Mouse (Mus musculus) brain, embryonic 14.5 days (tissue): ENCODE measurements around the gene Tnfrsf26. TPM values are rescaled to one million over a fixed set of nuclear protein-coding genes. Genes with fewer than 3 reads are reported as not detected.

Source experiments
- DNase-seq: peaks from one replicate; pipeline ENCODE4 v3.0.0-alpha.2; 2011; ENCODE audit warnings: low read depth
- CTCF ChIP-seq: fragments of 200-500 bp; IDR thresholded peaks from 2 replicates; pipeline ENCODE4 v1.5.1; 2012; ENCODE audit warnings: inconsistent platforms, mild to moderate bottlenecking, moderate library complexity, borderline replicate concordance; ENCODE audit not compliant: insufficient read depth, insufficient read length; ENCODE audit errors: extremely low read depth
- POLR2A ChIP-seq: fragments of 200-500 bp; IDR thresholded peaks from 2 replicates; pipeline ENCODE4 v1.6.1; 2012; ENCODE audit warnings: mild to moderate bottlenecking, inconsistent platforms, borderline replicate concordance; ENCODE audit not compliant: poor library complexity, insufficient read depth, insufficient read length, severe bottlenecking; ENCODE audit errors: extremely low read depth
- polyA plus RNA-seq: library from polyadenylated mRNA; depleted of rRNA; stranded (reverse); fragments of >200 nt; gene quantifications from 2 replicates; pipeline ENCODE4 v1.2.3, GENCODE M21; 2012

Tnfrsf26 gene
- polyA plus RNA-seq, 1 experiment: 0.31 TPM

DNA sequence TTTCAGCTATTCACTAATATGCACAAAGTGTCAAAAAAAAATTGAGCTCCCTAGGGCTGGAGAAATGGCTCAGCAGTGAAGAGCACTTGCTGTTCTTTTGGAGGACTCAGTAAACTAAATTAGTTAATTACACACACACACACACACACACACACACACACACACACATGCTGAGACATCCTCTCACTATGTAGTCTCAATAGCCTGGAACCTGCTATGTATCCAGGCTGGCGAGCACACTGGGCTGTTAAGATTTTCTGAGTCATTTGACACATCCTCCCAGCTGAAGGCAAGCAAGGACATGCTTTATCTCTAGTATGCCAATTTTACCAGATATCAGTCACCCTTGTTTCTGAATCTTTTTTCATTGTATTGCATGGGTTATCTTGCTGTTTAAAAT, 7.6 kb downstream of the Tnfrsf26 start:
- no peak for TF ChIP-seq CTCF
- TF ChIP-seq POLR2A: no peak
- DNase-seq: peak; percentile 34

DNA sequence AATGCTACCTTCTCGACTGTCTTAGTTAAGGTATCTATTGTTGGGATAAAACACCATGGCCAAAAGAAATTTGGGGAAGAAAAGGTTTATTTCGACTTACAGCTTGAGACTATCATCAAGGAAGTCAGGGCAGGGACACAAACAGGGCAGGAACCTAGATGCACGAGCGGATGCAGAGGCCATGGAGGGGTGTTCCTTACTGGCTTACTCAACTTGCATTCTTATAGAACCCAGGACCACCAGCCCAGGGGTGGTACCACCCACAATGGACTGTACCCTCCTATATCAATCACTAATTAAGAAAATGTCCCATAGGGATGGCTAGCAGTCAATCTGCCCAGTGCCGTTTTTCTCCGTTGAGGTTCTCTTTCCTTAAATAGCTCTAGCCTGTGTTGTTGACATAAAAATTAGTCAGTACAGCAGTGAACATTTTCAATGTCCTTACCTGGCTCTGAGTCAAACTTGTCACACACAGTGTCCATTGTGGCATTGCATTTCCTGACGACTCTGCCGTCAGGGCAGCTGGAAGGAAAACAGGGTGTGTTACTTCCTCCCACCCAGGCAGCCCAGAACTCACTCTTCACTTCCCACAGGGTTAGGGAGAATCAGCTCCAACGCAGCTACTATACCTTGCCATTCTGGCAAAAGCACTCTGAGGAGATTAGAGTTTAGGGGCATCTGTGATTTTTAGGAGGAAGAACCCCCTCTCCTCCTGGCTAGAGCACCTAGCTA, 14.0 kb downstream of the Tnfrsf26 start:
- DNase-seq: no peak
- TF ChIP-seq CTCF (no peak), POLR2A (no peak)

DNA sequence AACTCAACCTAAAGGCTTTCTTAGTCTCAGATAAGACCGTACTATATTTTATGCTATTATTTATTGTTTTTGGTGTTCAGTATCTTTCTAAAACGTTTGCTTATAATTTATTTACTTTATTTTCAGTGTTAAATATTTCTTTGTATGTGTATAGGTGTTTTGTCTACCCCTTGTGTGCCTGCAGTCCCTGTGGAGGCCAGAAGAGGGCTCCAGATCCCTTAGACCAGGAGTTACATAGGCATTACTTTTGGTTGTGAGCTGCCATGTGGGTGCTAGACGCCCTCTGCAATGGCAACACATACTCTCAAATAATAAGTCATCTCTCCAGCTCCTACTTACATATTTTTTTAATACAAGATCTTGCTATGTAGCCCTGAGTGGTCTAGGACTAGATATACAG, 16.3 kb downstream of the Tnfrsf26 start:
- TF ChIP-seq POLR2A (no peak), CTCF (peak; percentile 19; the same call in 1 of the 2 replicates)
- DNase-seq: no peak

DNA sequence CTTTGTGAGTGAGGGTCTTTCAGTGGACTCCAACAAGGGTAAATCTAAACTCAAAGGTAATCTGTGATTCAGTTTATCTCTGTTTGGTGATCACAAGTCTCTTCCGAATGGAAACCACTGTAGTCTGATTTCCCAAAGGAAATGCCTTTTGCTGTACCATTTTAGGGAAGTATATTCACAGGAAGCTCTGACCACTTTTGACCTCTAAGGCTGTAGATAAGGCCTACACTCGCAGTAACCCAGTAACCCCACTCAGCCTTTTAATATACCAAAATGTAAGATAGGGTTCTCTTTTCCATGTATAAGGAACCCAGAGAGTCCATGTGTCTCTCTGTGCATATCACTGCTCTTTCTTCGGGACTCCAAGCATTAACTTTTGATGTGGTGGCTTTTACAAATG, 23.2 kb downstream of the Tnfrsf26 start:
- DNase-seq: no peak
- TF ChIP-seq POLR2A (no peak), CTCF (no peak)

DNA sequence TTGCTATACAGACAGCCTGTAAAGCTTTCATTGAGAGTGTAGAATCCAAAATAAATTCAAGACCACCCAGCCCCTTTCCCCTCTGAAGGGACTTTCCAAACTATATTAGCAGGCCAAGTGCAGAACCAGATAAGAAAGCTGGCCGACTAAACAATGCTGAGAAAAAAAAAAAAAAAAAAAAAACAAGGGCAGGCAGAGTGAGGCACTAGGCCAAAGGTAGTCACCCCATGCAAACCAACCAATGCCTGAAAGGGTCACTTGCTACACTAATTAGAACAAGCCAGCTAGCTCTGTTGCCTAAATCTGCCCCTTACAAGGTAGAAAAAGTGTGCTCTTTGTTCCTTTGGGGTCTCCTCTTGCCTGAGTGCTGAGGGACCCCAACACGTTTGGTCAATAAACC, 23.6 kb downstream of the Tnfrsf26 start:
- TF ChIP-seq POLR2A (no peak), CTCF (no peak)
- no peak for DNase-seq

DNA sequence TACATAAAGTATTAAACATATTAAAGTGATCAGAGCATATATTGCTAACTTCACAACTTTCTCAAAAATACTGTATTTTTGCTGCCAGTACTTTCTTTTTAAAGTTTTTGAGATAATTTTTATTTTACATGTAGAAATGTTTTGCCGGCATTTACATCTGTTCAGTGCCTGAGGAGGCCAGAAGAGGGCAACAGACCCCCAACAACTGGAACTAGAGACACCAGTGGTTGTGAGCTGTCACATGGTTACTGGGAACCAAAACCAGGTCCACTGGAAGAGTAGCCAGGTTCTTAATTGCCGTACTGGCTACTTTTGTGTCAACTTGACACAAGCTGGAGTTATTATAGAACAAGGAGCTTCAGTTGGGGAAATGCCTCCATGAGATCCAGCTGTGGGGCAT, 26.8 kb downstream of the Tnfrsf26 start:
- TF ChIP-seq POLR2A (no peak), CTCF (no peak)
- no peak for DNase-seq

DNA sequence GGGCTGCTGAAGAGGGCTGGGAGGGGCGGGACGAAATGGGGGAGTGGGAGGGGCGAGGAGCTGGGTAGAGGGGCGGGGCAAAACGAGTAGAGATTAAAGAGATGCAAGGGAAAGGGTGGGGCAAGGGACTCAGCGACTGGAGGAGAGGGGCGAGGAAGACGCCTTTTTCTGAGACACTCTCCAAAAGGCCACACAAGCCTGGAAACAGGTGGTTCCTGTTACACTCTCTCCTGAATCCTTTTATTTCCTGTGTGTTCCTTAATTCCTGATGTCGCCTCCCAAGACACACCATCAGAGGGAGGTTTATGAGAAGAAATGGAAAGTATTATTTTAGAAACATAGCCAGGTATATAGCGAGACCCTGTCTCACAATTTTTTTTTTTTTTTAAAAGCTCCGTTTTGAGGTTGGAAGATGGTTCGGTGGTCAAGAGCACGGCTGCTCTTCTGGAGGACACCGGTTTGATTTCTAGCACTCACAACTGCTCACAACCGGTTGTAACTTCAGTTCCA, 28.2 kb downstream of the Tnfrsf26 start:
- TF ChIP-seq CTCF (no peak), POLR2A (no peak)
- no peak for DNase-seq

DNA sequence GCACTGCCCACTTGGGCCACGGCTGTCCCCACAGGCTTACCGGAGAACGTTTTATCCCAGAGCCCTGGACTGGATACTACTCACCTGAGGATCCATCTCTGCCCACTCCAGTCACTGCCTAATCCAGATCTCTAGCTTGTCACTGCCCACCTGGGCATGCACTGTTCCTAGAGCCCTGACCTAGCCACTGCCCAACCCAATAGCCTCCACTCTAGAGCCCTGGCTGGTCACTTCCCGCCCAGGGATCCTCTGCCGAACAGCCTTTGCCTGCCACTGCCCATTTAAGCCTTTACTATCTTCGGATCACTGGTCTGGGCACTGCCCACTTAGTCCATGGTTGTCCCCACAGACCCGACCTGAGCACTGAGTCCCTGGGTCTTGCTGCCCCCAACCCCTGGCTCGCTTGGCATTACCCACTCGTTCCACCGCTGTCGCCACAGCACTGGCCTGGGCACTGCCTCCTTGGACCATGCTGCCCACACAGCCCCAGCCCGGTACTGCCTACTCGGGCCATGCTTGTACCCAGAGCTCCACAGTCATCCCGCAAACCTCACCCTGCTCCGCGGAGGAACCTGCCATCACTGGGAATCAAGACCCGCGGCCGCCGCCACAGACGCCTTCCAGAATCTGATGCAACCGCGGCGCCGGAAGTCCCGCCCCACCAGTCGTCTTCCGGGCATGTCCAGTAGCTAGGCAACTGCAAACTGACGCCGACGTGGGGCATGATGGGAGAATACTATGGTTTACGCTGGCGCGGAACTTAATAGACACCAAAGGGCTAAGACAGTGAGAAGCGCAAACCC, 28.9 kb downstream of the Tnfrsf26 start, which contains the start of gene Cars:
Gene Cars (minus strand): TSS at position 663 of the 803 bp plus-strand sequence.
- peak; percentile 99 for DNase-seq
- TF ChIP-seq POLR2A (peak; percentile 47; the same call in 1 of the 2 replicates), CTCF (no peak)

DNA sequence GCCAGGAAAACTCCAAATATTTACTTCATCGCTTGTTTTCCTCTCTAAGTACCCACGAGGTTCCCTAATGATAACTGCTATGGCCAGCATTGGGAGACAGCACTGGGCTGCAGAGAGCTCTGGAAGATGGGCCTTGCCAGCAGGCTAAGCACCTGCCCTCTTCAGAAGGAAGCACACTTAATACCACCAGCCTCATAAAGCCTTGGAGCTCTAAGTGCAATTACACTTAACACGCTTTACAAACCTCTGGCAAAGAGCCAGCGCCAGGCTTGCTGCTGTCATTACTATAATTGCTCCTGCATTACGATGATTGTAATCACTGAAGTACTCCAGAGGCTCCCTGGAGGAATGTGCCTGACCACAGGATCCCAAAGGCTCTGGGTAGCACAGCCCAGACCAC, 33.7 kb downstream of the Tnfrsf26 start:
- DNase-seq: peak; percentile 84
- TF ChIP-seq POLR2A (no peak), CTCF (no peak)

DNA sequence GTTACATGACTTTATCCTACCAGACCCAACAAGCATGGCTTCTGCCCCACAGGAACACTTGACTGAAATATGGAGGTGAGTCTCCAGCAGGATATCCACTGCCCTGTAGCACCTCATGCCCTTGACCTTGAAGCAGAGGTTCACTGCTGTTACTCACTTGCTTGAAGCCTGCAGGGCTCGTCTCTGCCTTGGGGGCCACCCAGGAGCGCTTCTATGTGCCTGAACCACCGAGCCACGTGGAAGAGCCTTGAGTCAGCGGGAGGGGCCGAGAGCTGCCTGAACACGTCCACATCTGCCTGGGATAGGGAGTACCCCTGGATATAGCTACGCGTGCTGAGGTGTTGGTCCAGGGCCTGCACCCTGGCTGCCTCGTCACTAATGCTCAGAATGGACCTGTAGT, 36.3 kb downstream of the Tnfrsf26 start:
- no peak for DNase-seq
- TF ChIP-seq CTCF (no peak), POLR2A (no peak)

DNA sequence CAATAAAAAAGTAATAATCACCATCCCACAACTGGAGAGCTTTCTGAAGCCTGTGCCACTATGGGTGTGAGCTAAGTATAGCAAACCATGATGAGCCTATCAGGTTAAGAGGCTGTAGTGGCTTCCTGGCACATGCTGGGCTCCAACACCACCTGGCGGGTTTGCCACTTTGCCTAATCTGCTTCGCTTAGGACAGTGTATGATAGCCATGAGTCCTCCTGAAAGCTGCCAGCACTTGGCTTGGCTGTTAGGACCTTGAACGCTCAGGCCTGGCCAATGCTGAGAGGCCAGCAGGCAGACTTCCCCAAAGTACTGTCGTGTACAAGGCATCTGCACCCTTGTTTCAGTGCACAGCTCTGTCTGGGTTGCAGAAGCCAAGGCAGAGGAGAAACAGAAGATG, 40.5 kb downstream of the Tnfrsf26 start:
- no peak for DNase-seq
- TF ChIP-seq POLR2A (no peak), CTCF (no peak)

DNA sequence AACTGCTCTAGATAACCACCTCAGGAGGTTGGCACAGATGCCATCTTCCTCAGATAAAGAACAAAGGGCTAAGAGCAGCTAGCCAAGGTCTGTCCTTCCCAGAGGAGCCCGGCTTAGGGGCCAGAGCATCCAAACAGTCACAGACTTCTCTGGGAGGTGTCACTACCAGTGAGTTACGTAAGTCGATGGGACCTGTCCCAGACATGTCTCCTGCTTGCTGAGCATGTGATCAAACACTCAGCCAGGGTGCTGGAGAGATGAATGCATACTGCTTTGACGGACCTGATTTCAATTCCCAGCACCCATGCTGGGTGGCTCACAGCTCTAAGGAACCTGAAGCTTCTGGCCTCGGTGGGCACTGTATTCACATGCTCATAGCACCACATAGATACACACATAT, 40.9 kb downstream of the Tnfrsf26 start:
- no peak for DNase-seq
- no peak for TF ChIP-seq CTCF
- TF ChIP-seq POLR2A: no peak

DNA sequence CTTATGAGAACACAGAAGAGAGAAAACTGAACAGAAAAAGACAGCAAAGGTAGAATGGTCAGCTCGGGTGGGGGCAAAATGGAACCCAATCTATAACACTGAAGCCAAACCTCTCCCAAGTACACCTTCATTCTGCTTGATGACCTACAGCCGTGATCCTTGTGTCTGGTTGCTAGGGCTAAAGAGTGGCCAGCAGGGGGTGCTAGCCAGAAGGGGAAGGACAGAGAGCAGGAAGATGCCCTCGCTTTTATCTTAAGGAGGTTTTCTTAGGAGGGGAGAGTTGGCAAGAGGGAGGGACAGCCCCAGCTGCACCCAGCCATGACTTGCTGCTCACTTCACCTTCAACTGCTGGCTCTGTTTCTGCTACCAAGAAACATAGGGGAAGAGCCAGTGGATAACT, 44.6 kb downstream of the Tnfrsf26 start:
- DNase-seq: peak; percentile 76
- TF ChIP-seq POLR2A: no peak
- peak; percentile 75 for TF ChIP-seq CTCF
